Mouse (Mus musculus) lung, adult 2 months (tissue): ENCODE data around the gene Plin4. TPM values are rescaled to one million over a fixed set of nuclear protein-coding genes. Genes with fewer than 3 reads are reported as not detected.
A peak's percentile ranks its signal among the peaks of the same experiment; 100 is the strongest.

Experiments used
- DNase-seq: peaks from one replicate; pipeline ENCODE4 v3.0.0; 2022
- H3K4me1 ChIP-seq: fragments of 200-500 bp; 2 replicates; pipeline ENCODE4 v1.6.1; 2011; ENCODE audit warnings: low read length; ENCODE audit not compliant: control insufficient read depth, insufficient read depth
- H3K4me3 ChIP-seq: fragments of 200-500 bp; replicated peaks from 2 replicates; pipeline ENCODE3; 2011; ENCODE audit warnings: low read depth, mild to moderate bottlenecking, control low read depth, low read length; ENCODE audit errors: extremely low read depth
- CTCF ChIP-seq: fragments of 200-500 bp; IDR thresholded peaks from 2 replicates; pipeline ENCODE4 v1.5.1; 2011; ENCODE audit warnings: mild to moderate bottlenecking, low read length, control low read depth; ENCODE audit not compliant: insufficient read depth
- POLR2A ChIP-seq: fragments of 200-500 bp; IDR thresholded peaks from 2 replicates; pipeline ENCODE4 v1.6.1; 2011; ENCODE audit warnings: low read depth, mild to moderate bottlenecking, control low read depth, low read length, borderline replicate concordance; ENCODE audit errors: extremely low read depth
- WGBS: fragments of 180-500 bp; shearing (Covaris S2); methylation state at CpG from one replicate; pipeline ENCODE4 v1.1.7; 2018; 5-methylcytosine and 5-hydroxymethylcytosine counted together
- polyA plus RNA-seq: library from polyadenylated mRNA; depleted of rRNA; stranded (reverse); fragments of >200 nt; gene quantifications from 2 replicates; pipeline ENCODE4 v1.2.3, GENCODE M21; 2012

Gene Plin4
- polyA plus RNA-seq, 1 experiment = 25.2 TPM

GRCm38 (mm10) chr17:56139858-56140595 lies 30.4 kb upstream of the Plin4 start, which contains the start of gene Sema6b:
Gene Sema6b (minus strand): TSS chr17:56140343.
- peak; percentile 46 for DNase-seq
- peak within 1 kb of the TSS; percentile 63 for H3K4me3 ChIP-seq
- no peaks in the 10 kb centered on the region for H3K4me1 ChIP-seq
- TF ChIP-seq POLR2A (no peak), CTCF (no peak)
- 2% methylated on average over 78 of the region's 79 CpGs for WGBS

- Histone ChIP-seq H3K4me3 (no peak overlapping the region), H3K4me1 (peaks cover 2% of the 10 kb centered on the region; the same call in 1 of the 2 replicates)
- no peak for TF ChIP-seq CTCF
- no peak for TF ChIP-seq POLR2A
- no peak for DNase-seq
- 15% methylated on average over 21 of the region's 21 CpGs for WGBS
Measured at GRCm38 (mm10) chr17:56139355-56139754, 29.8 kb upstream of the Plin4 start.

- no peak for TF ChIP-seq CTCF
- no peak for TF ChIP-seq POLR2A
- DNase-seq = no peak
- Histone ChIP-seq H3K4me1 (peaks cover 3% of the 10 kb centered on the region; the same call in 1 of the 2 replicates), H3K4me3 (no peak overlapping the region)
- WGBS = 37% methylated on average over 25 of the region's 25 CpGs
Measured at GRCm38 (mm10) chr17:56137839-56138613, 28.4 kb upstream of the Plin4 start.

GRCm38 (mm10) chr17:56136558-56136957 lies 27.0 kb upstream of the Plin4 start:
- WGBS = 58% methylated on average over 7 of the region's 7 CpGs
- Histone ChIP-seq H3K4me3 (no peak overlapping the region), H3K4me1 (peaks cover 6% of the 10 kb centered on the region)
- no peak for DNase-seq
- TF ChIP-seq CTCF = no peak
- TF ChIP-seq POLR2A = no peak

DNA sequence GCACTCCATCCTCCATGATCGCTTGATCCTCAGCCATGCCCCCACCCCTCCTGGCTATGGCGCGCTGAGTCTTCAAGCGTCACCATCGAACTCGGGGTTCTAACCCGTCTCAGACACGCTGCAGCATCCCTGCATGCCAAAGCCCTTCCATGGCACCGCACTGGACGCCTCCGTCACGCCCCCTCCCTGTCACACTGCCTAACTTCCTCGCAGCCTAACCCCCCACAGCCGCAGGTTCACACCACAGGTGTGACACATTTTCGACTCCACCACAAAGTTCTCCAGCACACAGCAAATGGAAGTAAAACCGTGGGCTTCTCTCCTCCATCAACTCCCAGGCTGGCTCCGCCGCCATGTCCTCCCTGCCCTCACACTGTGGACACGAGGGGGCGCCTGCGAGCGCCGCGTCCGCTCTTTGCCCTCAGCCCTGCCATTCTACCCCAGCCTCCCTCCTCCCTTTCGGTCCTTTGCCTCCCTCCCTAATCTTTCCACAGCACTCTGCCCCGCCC lies 24.9 kb upstream of the Plin4 start:
- 7% methylated on average over 27 of the region's 27 CpGs for WGBS
- DNase-seq = peak; percentile 73
- TF ChIP-seq POLR2A (no peak), CTCF (peak; percentile 73)
- peaks cover 6% of the 10 kb centered on the region for H3K4me1 ChIP-seq
- peak overlapping the region; percentile 50 for H3K4me3 ChIP-seq

GRCm38 (mm10) chr17:56133457-56134363 lies 24.1 kb upstream of the Plin4 start:
- H3K4me3 ChIP-seq = peak overlapping the region; percentile 59
- TF ChIP-seq POLR2A = peak; percentile 87; the same call in 1 of the 2 replicates
- no peak for TF ChIP-seq CTCF
- H3K4me1 ChIP-seq = peaks cover 6% of the 10 kb centered on the region
- WGBS = 8% methylated on average over 21 of the region's 21 CpGs
- peak; percentile 50 for DNase-seq

GRCm38 (mm10) chr17:56132661-56133060 lies 23.1 kb upstream of the Plin4 start:
- DNase-seq = peak; percentile 68
- H3K4me1 ChIP-seq = peaks cover 6% of the 10 kb centered on the region
- H3K4me3 ChIP-seq = no peak overlapping the region
- peak; percentile 89 for TF ChIP-seq CTCF
- no peak for TF ChIP-seq POLR2A
- 3% methylated on average over 14 of the region's 14 CpGs for WGBS

- Histone ChIP-seq H3K4me1 (peaks cover 6% of the 10 kb centered on the region), H3K4me3 (no peak overlapping the region)
- TF ChIP-seq POLR2A = no peak
- peak; percentile 72 for TF ChIP-seq CTCF
- 38% methylated on average over 7 of the region's 7 CpGs for WGBS
- peak; percentile 74 for DNase-seq
Measured at GRCm38 (mm10) chr17:56131814-56132213, 22.2 kb upstream of the Plin4 start.
